Mouse (Mus musculus): ENCODE results near the gene Mmp11. TPM values are rescaled to one million over a fixed set of nuclear protein-coding genes. Genes with fewer than 3 reads are reported as not detected.

Mmp11 gene
- polyA plus RNA-seq, 1 experiment from 2014 or later = 2.7 TPM

DNA sequence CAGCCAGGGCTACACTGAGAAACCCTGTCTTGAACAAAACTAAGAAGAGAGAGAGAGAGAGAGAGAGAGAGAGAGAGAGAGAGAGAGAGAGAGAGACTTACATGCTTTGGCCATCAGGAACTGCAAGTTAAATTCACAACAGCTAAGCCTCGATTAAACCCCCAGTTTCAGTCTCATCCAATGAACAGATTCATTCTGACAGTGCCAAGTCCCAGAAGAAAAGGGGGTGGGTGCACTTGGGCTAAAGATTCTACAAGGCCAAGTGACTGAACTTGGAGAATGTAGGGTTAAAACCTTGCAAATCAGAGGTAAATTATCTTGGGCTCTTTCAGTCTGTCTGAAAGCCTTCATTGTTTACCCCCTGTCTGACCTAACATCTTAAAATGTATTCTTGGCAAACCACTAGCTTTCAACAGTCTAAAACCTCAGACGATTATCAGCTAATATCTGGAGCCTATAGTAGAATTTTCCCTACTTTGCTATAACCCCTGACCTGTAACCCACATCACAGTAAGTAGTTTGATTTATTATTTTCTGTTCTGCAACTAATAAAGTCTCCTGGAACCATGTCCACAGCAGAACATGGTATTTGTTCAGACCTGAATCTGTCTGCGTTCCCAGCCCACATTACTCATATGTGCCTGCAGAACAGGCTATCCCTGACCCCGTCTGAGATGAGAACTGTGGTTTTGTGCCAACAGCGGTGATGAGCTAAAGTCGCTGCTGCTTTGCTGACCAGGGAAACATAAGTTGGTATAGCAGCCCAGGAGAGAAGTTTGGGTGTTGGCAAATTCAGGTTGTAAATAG, 55.3 kb downstream of the Mmp11 start:
- 50% methylated on average over 6 of the region's 6 CpGs for WGBS (ENCODE audit: insufficient replicate concordance)
- Histone ChIP-seq H3K9ac (ENCODE audit: low read depth, low read length) (no peak overlapping the region), H3K27ac (ENCODE audit: low read length) (no peak overlapping the region), H3K9me3 (replicated peaks; ENCODE audit: control insufficient read depth, low read length) (no peaks in the 10 kb centered on the region), H3K27me3 (ENCODE audit: control insufficient read depth, insufficient read depth, low read depth, low read length) (peaks cover 12% of the 10 kb centered on the region), H3K36me3 (ENCODE audit: control insufficient read depth, insufficient read depth) (no peaks in the 10 kb centered on the region), H3K4me3 (ENCODE audit: low read depth, low read length) (no peak overlapping the region), H3K4me1 (ENCODE audit: control insufficient read depth, low read depth, low read length) (no peaks in the 10 kb centered on the region), H3K4me2 (ENCODE audit: low read depth, low read length) (no peak overlapping the region)
- no peak for ATAC-seq (ENCODE audit: low read depth)

DNA sequence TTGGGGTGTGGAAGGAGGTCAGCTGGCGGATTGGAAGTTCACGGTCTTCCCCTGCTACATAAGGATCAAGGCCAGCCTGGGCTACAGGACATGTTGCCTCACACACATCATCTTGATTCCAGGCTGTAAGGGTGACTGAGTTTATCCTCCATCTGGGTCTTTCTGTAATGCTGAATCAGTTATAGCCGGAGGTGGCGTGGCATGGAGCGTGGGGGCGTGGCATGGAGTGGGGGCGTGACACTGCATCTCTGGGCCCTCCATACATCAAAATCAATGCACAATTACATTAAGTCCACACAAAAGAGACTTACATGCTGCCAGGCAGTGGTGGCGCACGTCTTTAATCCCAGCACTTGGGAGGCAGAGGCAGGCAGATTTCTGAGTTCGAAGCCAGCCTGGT, 55.9 kb downstream of the Mmp11 start:
- H3K9me3 ChIP-seq (replicated peaks; ENCODE audit: control insufficient read depth, low read length) = no peaks in the 10 kb centered on the region
- no peak overlapping the region for H3K4me2 ChIP-seq (ENCODE audit: low read depth, low read length)
- H3K9ac ChIP-seq (ENCODE audit: low read depth, low read length) = no peak overlapping the region
- H3K27me3 ChIP-seq (ENCODE audit: control insufficient read depth, insufficient read depth, low read depth, low read length) = peaks cover 12% of the 10 kb centered on the region
- 80% methylated on average over 10 of the region's 10 CpGs for WGBS (ENCODE audit: insufficient replicate concordance)
- no peaks in the 10 kb centered on the region for H3K4me1 ChIP-seq (ENCODE audit: control insufficient read depth, low read depth, low read length)
- ATAC-seq (ENCODE audit: low read depth) = no peak
- no peak overlapping the region for H3K4me3 ChIP-seq (ENCODE audit: low read depth, low read length)
- no peaks in the 10 kb centered on the region for H3K36me3 ChIP-seq (ENCODE audit: control insufficient read depth, insufficient read depth)
- no peak overlapping the region for H3K27ac ChIP-seq (ENCODE audit: low read length)

DNA sequence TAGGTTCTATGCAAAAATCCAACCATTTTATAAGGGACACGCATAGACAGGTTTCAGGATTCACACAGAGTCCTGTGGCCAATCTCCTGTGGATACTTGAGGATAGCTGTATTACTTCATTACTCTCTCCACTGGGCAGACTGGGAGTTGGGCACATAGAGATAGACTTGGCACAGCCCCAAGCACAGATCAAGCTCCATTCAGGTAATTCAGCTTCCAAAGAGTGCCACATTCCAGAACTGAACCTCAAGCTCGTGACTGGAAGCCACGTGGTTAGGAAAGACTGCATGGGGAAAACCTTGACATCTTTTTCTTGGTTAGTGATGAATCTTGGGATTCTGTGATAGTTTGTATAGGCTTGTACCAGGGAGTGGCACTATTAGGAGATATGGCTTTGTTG, 57.5 kb downstream of the Mmp11 start:
- no peak overlapping the region for H3K4me3 ChIP-seq (ENCODE audit: low read depth, low read length)
- 71% methylated on average over 3 of the region's 3 CpGs for WGBS (ENCODE audit: insufficient replicate concordance)
- H3K27me3 ChIP-seq (ENCODE audit: control insufficient read depth, insufficient read depth, low read depth, low read length) = peaks cover 12% of the 10 kb centered on the region
- no peak for ATAC-seq (ENCODE audit: low read depth)
- no peak overlapping the region for H3K9ac ChIP-seq (ENCODE audit: low read depth, low read length)
- no peak overlapping the region; the same call in 1 of the 2 replicates for H3K27ac ChIP-seq (ENCODE audit: low read length)
- H3K4me1 ChIP-seq (ENCODE audit: control insufficient read depth, low read depth, low read length) = no peaks in the 10 kb centered on the region
- no peak overlapping the region for H3K4me2 ChIP-seq (ENCODE audit: low read depth, low read length)
- H3K36me3 ChIP-seq (ENCODE audit: control insufficient read depth, insufficient read depth) = no peaks in the 10 kb centered on the region
- H3K9me3 ChIP-seq (replicated peaks; ENCODE audit: control insufficient read depth, low read length) = no peaks in the 10 kb centered on the region

DNA sequence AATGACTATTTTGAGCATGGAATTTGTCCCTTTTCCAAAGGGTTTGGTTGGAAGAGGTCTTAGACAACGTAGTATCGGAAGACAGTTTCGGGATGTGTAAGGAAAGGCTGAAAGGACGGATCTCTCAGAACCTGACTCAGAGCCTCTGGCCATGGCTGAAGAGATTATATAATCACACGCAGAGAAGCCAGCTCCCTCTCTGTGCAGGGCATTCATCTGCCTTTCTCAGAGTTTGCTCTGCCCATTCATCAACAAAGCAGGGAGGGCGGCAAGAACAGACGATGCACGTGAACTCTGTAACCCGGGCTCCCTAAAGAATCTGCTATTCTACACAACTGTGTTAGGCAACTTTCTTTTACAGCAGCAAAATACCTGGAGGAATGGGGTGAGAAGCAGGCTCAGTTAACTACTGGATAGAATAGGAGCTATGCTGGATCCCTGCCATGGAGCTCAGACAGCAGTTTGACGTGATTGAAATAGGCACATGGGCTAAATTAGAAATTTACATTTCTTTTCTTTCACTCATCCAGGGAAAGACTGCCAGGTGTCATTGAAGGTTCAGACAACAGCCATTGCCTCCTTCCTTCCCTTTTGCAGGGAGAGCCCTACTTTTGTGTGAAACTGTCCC, 62.6 kb downstream of the Mmp11 start:
- no peaks in the 10 kb centered on the region for H3K27me3 ChIP-seq (ENCODE audit: control insufficient read depth, insufficient read depth, low read depth, low read length)
- no peak overlapping the region for H3K9ac ChIP-seq (ENCODE audit: low read depth, low read length)
- no peak overlapping the region for H3K4me3 ChIP-seq (ENCODE audit: low read depth, low read length)
- ATAC-seq (ENCODE audit: low read depth) = no peak
- no peak overlapping the region for H3K27ac ChIP-seq (ENCODE audit: low read length)
- no peaks in the 10 kb centered on the region for H3K36me3 ChIP-seq (ENCODE audit: control insufficient read depth, insufficient read depth)
- H3K9me3 ChIP-seq (replicated peaks; ENCODE audit: control insufficient read depth, low read length) = no peaks in the 10 kb centered on the region
- WGBS (ENCODE audit: insufficient replicate concordance) = 54% methylated on average over 10 of the region's 10 CpGs
- no peak overlapping the region; the same call in 1 of the 2 replicates for H3K4me2 ChIP-seq (ENCODE audit: low read depth, low read length)
- H3K4me1 ChIP-seq (ENCODE audit: control insufficient read depth, low read depth, low read length) = peaks cover 5% of the 10 kb centered on the region

Other genes with a start within 250 kb of the Mmp11 start
- 11.6 and 13.6 TPM in 2 replicates for gene Cabin1, start 172.2 kb downstream of the Mmp11 start, polyA plus RNA-seq (2015; fragmentation: Nextera tagmentation; extraction: Ambion mirVana)
- gene Ddt, start 163.1 kb downstream of the Mmp11 start, polyA plus RNA-seq (2015; fragmentation: Nextera tagmentation; extraction: Ambion mirVana) = 222 and 239 TPM in 2 replicates
- 0.18 TPM in 1 of 2 replicates, not detected in the other for gene Gm20441, start 155.5 kb downstream of the Mmp11 start, polyA plus RNA-seq (2015; fragmentation: Nextera tagmentation; extraction: Ambion mirVana)
- gene Gstt3, start 155.1 kb downstream of the Mmp11 start, polyA plus RNA-seq (2015; fragmentation: Nextera tagmentation; extraction: Ambion mirVana) = 14.1 and 16.3 TPM in 2 replicates
- gene Gstt1, start 137.9 kb downstream of the Mmp11 start, polyA plus RNA-seq (2015; fragmentation: Nextera tagmentation; extraction: Ambion mirVana) = 181 and 217 TPM in 2 replicates
- gene Gstt4, start 114.0 kb downstream of the Mmp11 start, polyA plus RNA-seq (2015; fragmentation: Nextera tagmentation; extraction: Ambion mirVana) = not detected in 2 replicates
- 54.3 and 56.7 TPM in 2 replicates for gene Gstt2, start 99.1 kb downstream of the Mmp11 start, polyA plus RNA-seq (2015; fragmentation: Nextera tagmentation; extraction: Ambion mirVana)
- gene Mif, start 76.3 kb downstream of the Mmp11 start, polyA plus RNA-seq (2015; fragmentation: Nextera tagmentation; extraction: Ambion mirVana) = 906 and 964 TPM in 2 replicates
- 0.50 and 0.85 TPM in 2 replicates for gene Derl3, start 43.1 kb downstream of the Mmp11 start, polyA plus RNA-seq (2015; fragmentation: Nextera tagmentation; extraction: Ambion mirVana)
- gene Smarcb1, start 14.9 kb downstream of the Mmp11 start, polyA plus RNA-seq (2015; fragmentation: Nextera tagmentation; extraction: Ambion mirVana) = 55.9 and 56.8 TPM in 2 replicates
- 125 and 137 TPM in 2 replicates for gene Chchd10, start 3.4 kb downstream of the Mmp11 start, polyA plus RNA-seq (2015; fragmentation: Nextera tagmentation; extraction: Ambion mirVana)
- gene Gm867, start 4.2 kb upstream of the Mmp11 start, polyA plus RNA-seq (2015; fragmentation: Nextera tagmentation; extraction: Ambion mirVana) = 24.3 and 26.4 TPM in 2 replicates
- gene Vpreb3, start 6.6 kb upstream of the Mmp11 start, polyA plus RNA-seq (2015; fragmentation: Nextera tagmentation; extraction: Ambion mirVana) = 15.0 and 17.5 TPM in 2 replicates
- 0.06 and 0.14 TPM in 2 replicates for gene Gm5134, start 18.0 kb upstream of the Mmp11 start, polyA plus RNA-seq (2015; fragmentation: Nextera tagmentation; extraction: Ambion mirVana)
- 11.3 TPM in 2 replicates for gene Zfp280b, start 96.2 kb upstream of the Mmp11 start, polyA plus RNA-seq (2015; fragmentation: Nextera tagmentation; extraction: Ambion mirVana)
- gene Slc5a4b, start 174.5 kb upstream of the Mmp11 start, polyA plus RNA-seq (2015; fragmentation: Nextera tagmentation; extraction: Ambion mirVana) = 0.11 and 0.18 TPM in 2 replicates
- not detected in 2 replicates for gene Slc5a4a, start 211.0 kb upstream of the Mmp11 start, polyA plus RNA-seq (2015; fragmentation: Nextera tagmentation; extraction: Ambion mirVana)

Measured in liver, embryonic 16.5 days (tissue).